Mouse (Mus musculus): ENCODE results near the gene Bbc3. TPM values are rescaled to one million over a fixed set of nuclear protein-coding genes. Genes with fewer than 3 reads are reported as not detected.

Gene Bbc3
- polyA plus RNA-seq, 1 experiment from 2014 or later = 8.0 TPM

GRCm38 (mm10) chr7:16273081-16273765, 35.0 kb upstream of the Bbc3 start, which contains the start of gene Inafm1:
TSS of gene Inafm1 (minus strand) at chr7:16273617.
- Histone ChIP-seq H3K27ac (ENCODE audit: low read depth, low read length) (peak within 1 kb of the TSS; percentile 77), H3K4me2 (ENCODE audit: low read depth, low read length, severe bottlenecking) (peak within 1 kb of the TSS; percentile 98), H3K36me3 (ENCODE audit: control insufficient read depth, insufficient read depth, low read length) (no peaks in the 10 kb centered on the region; the same call in 1 of the 2 replicates), H3K4me1 (replicated peaks; ENCODE audit: control insufficient read depth, insufficient read depth, low read length) (peaks cover 10% of the 10 kb centered on the region), H3K4me3 (ENCODE audit: low read depth, low read length) (peak within 1 kb of the TSS; percentile 78), H3K27me3 (ENCODE audit: control insufficient read depth, insufficient read depth, low read length) (no peaks in the 10 kb centered on the region), H3K9me3 (ENCODE audit: control insufficient read depth, low read length) (no peaks in the 10 kb centered on the region), H3K9ac (ENCODE audit: low read length) (peak within 1 kb of the TSS; percentile 72)
- ATAC-seq (replicated peaks; ENCODE audit: low FRiP score) = peak; percentile 83
- WGBS = under 1% methylated on average over 45 of the region's 49 CpGs
- peak; percentile 96 for DNase-seq (ENCODE audit: low spot score)

DNA sequence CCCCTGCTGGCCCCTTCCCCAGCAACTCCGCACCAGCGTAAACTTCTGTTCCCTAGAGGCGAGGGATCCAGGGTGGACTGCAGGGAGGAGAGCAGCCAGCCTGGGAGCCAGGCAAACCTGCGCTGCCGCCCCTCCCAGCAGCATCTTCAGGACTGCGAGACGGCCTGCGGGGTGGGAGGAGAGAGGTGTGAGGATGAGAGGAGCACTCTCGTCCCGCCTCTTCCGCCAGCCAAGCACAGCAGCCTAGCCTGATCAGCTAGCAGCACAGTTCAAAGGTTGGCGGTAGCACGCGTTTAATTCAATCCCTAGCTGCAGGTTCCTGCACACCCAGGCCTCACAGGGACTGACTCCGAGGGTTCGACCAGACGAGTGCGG, 34.4 kb upstream of the Bbc3 start:
- ATAC-seq (replicated peaks; ENCODE audit: low FRiP score) = peak; percentile 76
- WGBS = 0% methylated on average over 18 of the region's 18 CpGs
- Histone ChIP-seq H3K4me1 (replicated peaks; ENCODE audit: control insufficient read depth, insufficient read depth, low read length) (peaks cover 10% of the 10 kb centered on the region), H3K4me2 (ENCODE audit: low read depth, low read length, severe bottlenecking) (peak overlapping the region; percentile 98), H3K9me3 (ENCODE audit: control insufficient read depth, low read length) (no peaks in the 10 kb centered on the region), H3K27me3 (ENCODE audit: control insufficient read depth, insufficient read depth, low read length) (no peaks in the 10 kb centered on the region), H3K9ac (ENCODE audit: low read length) (peak overlapping the region; percentile 55), H3K36me3 (ENCODE audit: control insufficient read depth, insufficient read depth, low read length) (no peaks in the 10 kb centered on the region; the same call in 1 of the 2 replicates), H3K4me3 (ENCODE audit: low read depth, low read length) (peak overlapping the region; percentile 78), H3K27ac (ENCODE audit: low read depth, low read length) (peak overlapping the region; percentile 63)
- peak; percentile 87 for DNase-seq (ENCODE audit: low spot score)

DNA sequence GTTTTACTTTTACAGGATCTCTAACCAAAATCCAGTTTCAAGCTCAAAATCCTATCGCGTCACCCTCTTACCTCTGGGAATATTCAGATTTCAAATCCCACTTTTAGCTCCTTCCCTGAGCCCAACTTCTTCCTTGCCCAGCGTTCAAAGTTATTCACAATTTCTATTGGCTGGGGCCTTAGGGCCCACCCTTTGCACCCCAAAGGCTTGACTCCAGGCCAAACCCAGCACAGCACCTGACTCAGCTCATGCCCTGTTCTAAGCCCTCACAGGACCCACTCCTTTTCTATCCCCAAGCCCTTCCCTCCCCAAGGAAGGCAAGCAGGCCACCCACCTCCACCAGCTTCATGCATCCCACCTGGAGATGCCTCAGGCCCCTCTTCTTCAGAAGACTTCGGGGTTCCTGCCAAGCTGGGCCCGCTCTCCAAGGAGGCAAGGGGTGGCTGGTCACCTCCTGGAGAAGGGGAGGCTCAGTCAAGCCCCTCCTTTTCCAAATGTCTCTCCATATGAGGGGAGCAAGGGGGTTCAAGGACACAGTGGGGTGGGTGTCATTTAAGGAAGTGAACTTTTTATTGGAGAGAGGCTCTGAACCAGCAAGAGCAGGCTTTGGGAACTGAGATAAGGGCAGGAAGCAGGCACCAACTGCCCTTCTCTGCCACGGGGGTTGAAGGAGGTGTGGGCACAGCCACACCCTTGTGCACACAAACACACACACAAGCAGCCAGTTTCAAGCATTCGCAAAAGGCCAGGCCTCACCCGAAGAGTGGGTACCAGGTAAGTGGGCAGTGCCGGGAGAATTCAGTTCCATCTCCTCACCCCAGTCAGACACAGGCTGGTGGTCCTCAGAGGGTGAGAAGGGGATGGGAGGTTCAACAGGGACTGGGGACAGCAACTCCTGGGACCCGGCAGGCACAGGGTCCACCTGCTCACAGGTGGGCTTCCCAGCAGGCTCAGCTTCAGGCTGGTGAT, 33.0 kb upstream of the Bbc3 start:
- H3K27me3 ChIP-seq (ENCODE audit: control insufficient read depth, insufficient read depth, low read length) = no peaks in the 10 kb centered on the region
- H3K4me3 ChIP-seq (ENCODE audit: low read depth, low read length) = no peak overlapping the region
- DNase-seq (ENCODE audit: low spot score) (no peak), ATAC-seq (replicated peaks; ENCODE audit: low FRiP score) (no peak)
- no peak overlapping the region for H3K9ac ChIP-seq (ENCODE audit: low read length)
- peaks cover 10% of the 10 kb centered on the region for H3K4me1 ChIP-seq (replicated peaks; ENCODE audit: control insufficient read depth, insufficient read depth, low read length)
- WGBS = 85% methylated on average over 10 of the region's 10 CpGs
- H3K27ac ChIP-seq (ENCODE audit: low read depth, low read length) = no peak overlapping the region
- H3K4me2 ChIP-seq (ENCODE audit: low read depth, low read length, severe bottlenecking) = no peak overlapping the region
- no peaks in the 10 kb centered on the region for H3K9me3 ChIP-seq (ENCODE audit: control insufficient read depth, low read length)
- no peaks in the 10 kb centered on the region; the same call in 1 of the 2 replicates for H3K36me3 ChIP-seq (ENCODE audit: control insufficient read depth, insufficient read depth, low read length)

- 96% methylated on average over 11 of the region's 11 CpGs for WGBS
- H3K36me3 ChIP-seq (ENCODE audit: control insufficient read depth, insufficient read depth, low read length) = peaks cover 5% of the 10 kb centered on the region; the same call in 1 of the 2 replicates
- H3K4me1 ChIP-seq (replicated peaks; ENCODE audit: control insufficient read depth, insufficient read depth, low read length) = peaks cover 5% of the 10 kb centered on the region; the same call in 1 of the 2 replicates
Measured at GRCm38 (mm10) chr7:16280721-16281120, 27.5 kb upstream of the Bbc3 start.

GRCm38 (mm10) chr7:16282334-16282733, 25.9 kb upstream of the Bbc3 start:
- no peak overlapping the region for H3K4me3 ChIP-seq (ENCODE audit: low read depth, low read length)
- peaks cover 5% of the 10 kb centered on the region; the same call in 1 of the 2 replicates for H3K4me1 ChIP-seq (replicated peaks; ENCODE audit: control insufficient read depth, insufficient read depth, low read length)
- 95% methylated on average over 13 of the region's 13 CpGs for WGBS
- no peak overlapping the region for H3K4me2 ChIP-seq (ENCODE audit: low read depth, low read length, severe bottlenecking)
- no peak overlapping the region for H3K27ac ChIP-seq (ENCODE audit: low read depth, low read length)
- H3K9ac ChIP-seq (ENCODE audit: low read length) = no peak overlapping the region
- ATAC-seq (replicated peaks; ENCODE audit: low FRiP score) (no peak), DNase-seq (ENCODE audit: low spot score) (no peak)
- no peaks in the 10 kb centered on the region for H3K9me3 ChIP-seq (ENCODE audit: control insufficient read depth, low read length)
- H3K36me3 ChIP-seq (ENCODE audit: control insufficient read depth, insufficient read depth, low read length) = peaks cover 5% of the 10 kb centered on the region; the same call in 1 of the 2 replicates
- H3K27me3 ChIP-seq (ENCODE audit: control insufficient read depth, insufficient read depth, low read length) = no peaks in the 10 kb centered on the region

More at GRCm38 (mm10) chr7:16280721-16281120, 27.5 kb upstream of the Bbc3 start:
- H3K9ac ChIP-seq (ENCODE audit: low read length) = no peak overlapping the region
- H3K27ac ChIP-seq (ENCODE audit: low read depth, low read length) = no peak overlapping the region
- no peak overlapping the region for H3K4me3 ChIP-seq (ENCODE audit: low read depth, low read length)
- H3K27me3 ChIP-seq (ENCODE audit: control insufficient read depth, insufficient read depth, low read length) = no peaks in the 10 kb centered on the region
- H3K9me3 ChIP-seq (ENCODE audit: control insufficient read depth, low read length) = no peaks in the 10 kb centered on the region
- no peak overlapping the region for H3K4me2 ChIP-seq (ENCODE audit: low read depth, low read length, severe bottlenecking)
- no peak for ATAC-seq (replicated peaks; ENCODE audit: low FRiP score)
- DNase-seq (ENCODE audit: low spot score) = no peak

GRCm38 (mm10) chr7:16284001-16284400, 24.2 kb upstream of the Bbc3 start:
- 91% methylated on average over 8 of the region's 8 CpGs for WGBS
- no peaks in the 10 kb centered on the region for H3K27me3 ChIP-seq (ENCODE audit: control insufficient read depth, insufficient read depth, low read length)
- DNase-seq (ENCODE audit: low spot score) (no peak), ATAC-seq (replicated peaks; ENCODE audit: low FRiP score) (no peak)
- H3K4me2 ChIP-seq (ENCODE audit: low read depth, low read length, severe bottlenecking) = no peak overlapping the region
- peaks cover 5% of the 10 kb centered on the region; the same call in 1 of the 2 replicates for H3K36me3 ChIP-seq (ENCODE audit: control insufficient read depth, insufficient read depth, low read length)
- no peak overlapping the region for H3K4me3 ChIP-seq (ENCODE audit: low read depth, low read length)
- no peak overlapping the region for H3K27ac ChIP-seq (ENCODE audit: low read depth, low read length)
- H3K9me3 ChIP-seq (ENCODE audit: control insufficient read depth, low read length) = no peaks in the 10 kb centered on the region
- peaks cover 5% of the 10 kb centered on the region; the same call in 1 of the 2 replicates for H3K4me1 ChIP-seq (replicated peaks; ENCODE audit: control insufficient read depth, insufficient read depth, low read length)
- H3K9ac ChIP-seq (ENCODE audit: low read length) = no peak overlapping the region

DNA sequence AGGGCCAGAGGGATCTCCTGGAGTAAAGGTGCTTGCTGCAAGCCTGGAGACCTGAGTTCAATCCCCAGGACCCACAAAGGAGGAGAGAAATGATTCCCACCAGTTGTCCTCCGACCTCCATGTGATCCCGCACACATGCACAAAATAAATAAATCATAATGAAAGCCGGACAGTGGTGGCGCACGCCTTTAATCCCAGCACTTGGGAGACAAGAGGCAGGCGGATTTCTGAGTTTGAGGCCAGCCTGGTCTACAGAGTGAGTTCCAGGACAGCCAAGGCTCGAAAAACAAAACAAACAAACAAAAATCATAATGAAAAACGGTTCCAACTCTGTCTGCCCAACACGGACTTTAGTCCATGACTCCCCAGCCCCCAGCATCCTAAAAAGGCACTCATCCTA, 23.3 kb upstream of the Bbc3 start:
- H3K27me3 ChIP-seq (ENCODE audit: control insufficient read depth, insufficient read depth, low read length) = no peaks in the 10 kb centered on the region

GRCm38 (mm10) chr7:16285450-16286025, 22.7 kb upstream of the Bbc3 start:
- no peak overlapping the region for H3K9ac ChIP-seq (ENCODE audit: low read length)
- ATAC-seq (replicated peaks; ENCODE audit: low FRiP score) = peak; percentile 72
- peak overlapping the region; percentile 68 for H3K4me3 ChIP-seq (ENCODE audit: low read depth, low read length)
- H3K27me3 ChIP-seq (ENCODE audit: control insufficient read depth, insufficient read depth, low read length) = no peaks in the 10 kb centered on the region
- H3K27ac ChIP-seq (ENCODE audit: low read depth, low read length) = no peak overlapping the region
- no peaks in the 10 kb centered on the region for H3K9me3 ChIP-seq (ENCODE audit: control insufficient read depth, low read length)
- 5% methylated on average over 14 of the region's 14 CpGs for WGBS
- peaks cover 5% of the 10 kb centered on the region; the same call in 1 of the 2 replicates for H3K4me1 ChIP-seq (replicated peaks; ENCODE audit: control insufficient read depth, insufficient read depth, low read length)
- H3K4me2 ChIP-seq (ENCODE audit: low read depth, low read length, severe bottlenecking) = peak overlapping the region; percentile 54
- DNase-seq (ENCODE audit: low spot score) = peak; percentile 73
- peaks cover 4% of the 10 kb centered on the region; the same call in 1 of the 2 replicates for H3K36me3 ChIP-seq (ENCODE audit: control insufficient read depth, insufficient read depth, low read length)

More for the DNA sequence above, 23.3 kb upstream of the Bbc3 start:
- Histone ChIP-seq H3K4me1 (replicated peaks; ENCODE audit: control insufficient read depth, insufficient read depth, low read length) (peaks cover 5% of the 10 kb centered on the region; the same call in 1 of the 2 replicates), H3K36me3 (ENCODE audit: control insufficient read depth, insufficient read depth, low read length) (peaks cover 5% of the 10 kb centered on the region; the same call in 1 of the 2 replicates), H3K4me2 (ENCODE audit: low read depth, low read length, severe bottlenecking) (no peak overlapping the region), H3K27ac (ENCODE audit: low read depth, low read length) (no peak overlapping the region), H3K4me3 (ENCODE audit: low read depth, low read length) (0 out of 2 replicates have a peak overlapping the region, but pooled peaks have one; percentile 68), H3K9ac (ENCODE audit: low read length) (no peak overlapping the region), H3K9me3 (ENCODE audit: control insufficient read depth, low read length) (no peaks in the 10 kb centered on the region)
- ATAC-seq (replicated peaks; ENCODE audit: low FRiP score) = no peak
- WGBS = 80% methylated on average over 9 of the region's 9 CpGs
- DNase-seq (ENCODE audit: low spot score) = no peak
